Mouse (Mus musculus) forebrain, embryonic 11.5 days (tissue): Measurements from ENCODE around the gene Arhgap11a. TPM values are rescaled to one million over a fixed set of nuclear protein-coding genes. Genes with fewer than 3 reads are reported as not detected.
A peak's percentile ranks its signal among the peaks of the same experiment; 100 is the strongest.

ENCODE experiments used
- ATAC-seq: fragments of 200-750 bp; cut with Nextera tagmentation; replicated peaks from 2 replicates; pipeline ENCODE4 v1.8.0; 2017; ENCODE audit warnings: moderate TSS enrichment; ENCODE audit not compliant: low FRiP score
- DNase-seq: peaks from one replicate; pipeline ENCODE4 v3.0.0-alpha.2; 2017; ENCODE audit warnings: low spot score
- H3K27ac ChIP-seq: fragments of 300-500 bp; sonication (generic); 2 replicates; pipeline ENCODE4 v1.5.1; 2014; ENCODE audit warnings: low read depth, low read length
- H3K27me3 ChIP-seq: fragments of 300-500 bp; sonication (generic); 2 replicates; pipeline ENCODE4 v1.6.1; 2014; ENCODE audit warnings: mild to moderate bottlenecking, low read length, mixed read lengths; ENCODE audit not compliant: control insufficient read depth, insufficient read depth
- H3K36me3 ChIP-seq: fragments of 300-500 bp; sonication (generic); 2 replicates; pipeline ENCODE4 v1.6.1; 2014; ENCODE audit warnings: mild to moderate bottlenecking, low read length, moderate library complexity, mixed read lengths; ENCODE audit not compliant: control insufficient read depth, insufficient read depth
- H3K4me1 ChIP-seq: fragments of 300-500 bp; sonication (generic); replicated peaks from 2 replicates; pipeline ENCODE4 v1.6.1; 2014; ENCODE audit warnings: low read length, mixed read lengths; ENCODE audit not compliant: control insufficient read depth, insufficient read depth
- H3K4me2 ChIP-seq: fragments of 300-500 bp; sonication (generic); 2 replicates; pipeline ENCODE4 v1.6.1; 2014; ENCODE audit warnings: low read depth, mild to moderate bottlenecking, low read length, moderate library complexity, mixed read lengths; ENCODE audit not compliant: severe bottlenecking
- H3K4me3 ChIP-seq: fragments of 300-500 bp; sonication (generic); 2 replicates; pipeline ENCODE4 v1.5.1; 2014; ENCODE audit warnings: low read depth, low read length
- H3K9ac ChIP-seq: fragments of 300-500 bp; sonication (generic); 2 replicates; pipeline ENCODE4 v1.6.1; 2014; ENCODE audit warnings: low read length
- H3K9me3 ChIP-seq: fragments of 300-500 bp; sonication (generic); 2 replicates; pipeline ENCODE4 v1.6.1; 2016; ENCODE audit warnings: low read length, mixed read lengths; ENCODE audit not compliant: control insufficient read depth
- WGBS: fragments of 180-500 bp; shearing (Covaris S2); extraction: QIAGEN DNeasy Blood & Tissue Kit; methylation state at CpG from one replicate; pipeline ENCODE4 v1.1.7; 2014; 5-methylcytosine and 5-hydroxymethylcytosine counted together
- polyA plus RNA-seq: library from polyadenylated mRNA; unstranded; fragments of >200 nt; fragmentation: Nextera tagmentation; extraction: Ambion mirVana; gene quantifications from 2 replicates; pipeline ENCODE4 v1.2.1, GENCODE M21; 2014

Gene Arhgap11a
- polyA plus RNA-seq = 7.3 and 8.0 TPM in 2 replicates

DNA sequence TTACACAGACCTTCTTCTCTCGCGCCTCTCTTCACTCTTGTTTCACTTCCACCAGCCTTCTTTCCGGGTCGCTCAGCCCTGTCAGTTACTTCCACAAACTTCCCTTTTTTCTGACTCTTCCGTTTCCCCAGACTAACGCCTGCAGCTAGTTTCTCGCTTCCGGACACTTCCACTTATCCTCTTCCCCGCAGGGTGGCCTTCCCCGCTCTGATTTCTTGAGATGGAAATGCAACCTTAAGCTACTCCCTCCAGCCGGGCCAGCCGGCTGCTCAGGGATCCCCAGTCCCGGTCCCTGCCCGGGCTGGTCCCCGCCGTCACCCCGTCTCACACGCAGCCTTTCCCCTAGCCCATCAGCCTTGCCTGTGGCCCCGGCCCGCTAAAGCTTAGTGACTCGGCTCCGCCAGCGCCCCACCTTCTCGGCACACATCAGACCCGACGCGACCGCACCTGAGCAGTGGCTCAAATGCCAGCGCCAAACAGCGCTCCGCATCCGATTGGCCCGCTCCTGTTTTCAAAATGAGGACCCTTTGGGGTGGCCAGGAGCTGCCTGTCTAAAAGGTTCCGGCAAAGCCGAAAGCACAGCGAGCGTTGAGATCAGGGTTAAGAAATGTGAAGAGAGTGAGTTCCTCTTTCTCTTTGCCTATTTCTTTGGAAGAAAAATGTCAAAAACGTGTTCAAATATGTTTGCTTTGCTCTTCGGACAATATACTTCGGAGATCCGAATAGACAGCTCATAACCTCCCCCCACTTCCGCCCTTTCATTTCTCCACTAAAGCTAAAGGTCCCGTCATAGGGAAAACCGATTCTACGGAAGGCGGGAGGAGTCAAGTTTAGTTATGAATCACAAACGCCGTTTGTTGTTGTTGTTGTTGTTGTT is at the start of gene Arhgap11a:
Arhgap11a (minus strand) TSS at position 417 of the 877 bp plus-strand sequence.
- H3K27ac ChIP-seq = peak within 1 kb of the TSS; percentile 53; the same call in 1 of the 2 replicates
- peak within 1 kb of the TSS; percentile 75 for H3K4me2 ChIP-seq
- peak within 1 kb of the TSS; percentile 82 for H3K9ac ChIP-seq
- under 1% methylated on average over 48 of the region's 48 CpGs for WGBS
- no peaks in the 10 kb centered on the region for H3K9me3 ChIP-seq
- H3K4me1 ChIP-seq = peaks cover 5% of the 10 kb centered on the region
- no peaks in the 10 kb centered on the region; the same call in 1 of the 2 replicates for H3K36me3 ChIP-seq
- ATAC-seq (peak; percentile 96), DNase-seq (peak; percentile 92)
- no peaks in the 10 kb centered on the region for H3K27me3 ChIP-seq
- H3K4me3 ChIP-seq = peak within 1 kb of the TSS; percentile 83

DNA sequence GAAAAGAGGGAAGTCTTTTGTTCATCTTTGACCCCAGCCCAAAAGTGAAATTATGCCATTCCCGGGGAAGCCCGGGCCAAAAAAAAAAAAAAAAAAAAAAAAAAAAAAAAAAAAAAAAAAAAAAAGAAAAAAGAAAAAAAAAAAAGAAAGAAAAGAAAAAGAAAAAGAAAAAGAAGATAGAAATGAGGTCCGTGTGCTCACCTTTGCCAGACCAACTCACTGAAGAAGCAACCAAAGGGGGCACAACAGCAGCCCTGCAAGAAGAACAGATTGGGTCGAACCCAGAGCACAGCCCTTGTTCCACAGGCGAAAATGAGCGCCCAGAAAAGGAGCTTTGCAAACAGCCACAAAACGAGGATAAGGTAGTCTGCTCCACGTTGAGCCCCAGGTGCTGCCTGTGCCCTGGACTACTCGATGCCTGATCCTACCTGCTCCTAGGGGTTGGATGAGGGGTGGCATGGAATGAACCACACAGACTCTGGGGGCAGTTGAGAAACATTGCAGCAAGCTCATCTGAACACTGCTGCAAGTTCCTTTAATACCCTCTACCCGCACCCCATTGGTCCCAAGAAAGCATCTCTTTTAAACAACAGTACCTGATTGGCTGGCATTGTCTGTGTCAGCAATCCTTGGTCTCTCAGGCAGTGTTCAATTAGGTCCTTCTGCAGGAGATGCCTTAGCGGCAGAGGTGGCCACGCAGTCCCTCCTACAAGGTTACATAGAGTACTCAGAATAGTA is 45.1 kb upstream of the Arhgap11a start:
- no peak overlapping the region for H3K27ac ChIP-seq
- H3K9me3 ChIP-seq = no peaks in the 10 kb centered on the region
- H3K4me3 ChIP-seq = no peak overlapping the region
- no peak overlapping the region for H3K9ac ChIP-seq
- H3K36me3 ChIP-seq = no peaks in the 10 kb centered on the region
- DNase-seq (no peak), ATAC-seq (no peak)
- no peaks in the 10 kb centered on the region for H3K4me1 ChIP-seq
- no peak overlapping the region for H3K4me2 ChIP-seq
- WGBS = 80% methylated on average over 10 of the region's 12 CpGs
- no peaks in the 10 kb centered on the region for H3K27me3 ChIP-seq

DNA sequence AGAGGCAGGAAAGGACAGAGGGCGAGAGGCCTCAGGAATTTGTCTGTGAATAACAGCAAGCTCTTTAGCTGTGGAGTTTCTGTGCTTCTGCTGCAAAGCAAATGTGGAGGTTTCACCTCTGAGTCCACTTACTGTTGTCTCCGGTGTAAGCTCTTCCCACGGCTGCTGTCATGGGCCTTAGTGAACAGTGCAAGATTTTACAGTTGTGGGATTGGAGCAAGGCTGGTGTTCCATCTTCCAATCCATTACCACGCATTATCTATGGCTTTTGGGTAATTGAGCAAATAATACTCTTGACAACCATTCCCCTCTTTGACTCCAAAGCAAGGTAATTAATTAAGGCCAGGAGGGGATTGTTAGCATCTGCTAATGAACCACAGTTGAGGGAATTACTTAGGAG is 38.7 kb upstream of the Arhgap11a start:
- ATAC-seq = no peak
- 77% methylated on average over 4 of the region's 4 CpGs for WGBS
- no peaks in the 10 kb centered on the region for H3K9me3 ChIP-seq
- H3K27ac ChIP-seq = no peak overlapping the region
- no peak for DNase-seq
- H3K36me3 ChIP-seq = no peaks in the 10 kb centered on the region
- no peak overlapping the region for H3K4me2 ChIP-seq
- no peak overlapping the region for H3K9ac ChIP-seq
- H3K27me3 ChIP-seq = no peaks in the 10 kb centered on the region
- no peak overlapping the region for H3K4me3 ChIP-seq
- no peaks in the 10 kb centered on the region for H3K4me1 ChIP-seq

DNA sequence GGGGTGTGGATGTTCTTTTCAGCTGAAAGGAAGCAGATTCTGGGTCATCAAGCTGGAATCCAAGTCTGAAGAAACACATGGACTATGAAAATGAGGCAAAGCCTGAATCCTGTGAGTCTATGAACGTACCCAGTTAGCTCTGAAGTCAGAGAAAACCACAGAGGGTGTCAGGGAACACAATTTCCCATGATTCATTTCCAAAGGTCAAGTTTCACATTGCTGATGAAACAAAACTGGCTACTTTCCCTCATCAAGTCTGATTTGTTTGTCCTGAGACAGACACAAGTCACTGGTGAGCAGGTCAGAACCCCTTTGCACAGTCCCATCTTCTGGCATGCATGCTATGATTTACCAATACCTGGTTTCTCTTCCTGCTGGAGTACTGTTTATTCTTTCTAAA is 37.6 kb upstream of the Arhgap11a start:
- Histone ChIP-seq H3K27ac (no peak overlapping the region), H3K9me3 (no peaks in the 10 kb centered on the region), H3K4me3 (no peak overlapping the region), H3K27me3 (no peaks in the 10 kb centered on the region), H3K4me1 (no peaks in the 10 kb centered on the region), H3K36me3 (no peaks in the 10 kb centered on the region), H3K9ac (no peak overlapping the region), H3K4me2 (no peak overlapping the region)
- DNase-seq (no peak), ATAC-seq (no peak)
- 75% methylated on average over 1 of the region's 1 CpGs for WGBS

DNA sequence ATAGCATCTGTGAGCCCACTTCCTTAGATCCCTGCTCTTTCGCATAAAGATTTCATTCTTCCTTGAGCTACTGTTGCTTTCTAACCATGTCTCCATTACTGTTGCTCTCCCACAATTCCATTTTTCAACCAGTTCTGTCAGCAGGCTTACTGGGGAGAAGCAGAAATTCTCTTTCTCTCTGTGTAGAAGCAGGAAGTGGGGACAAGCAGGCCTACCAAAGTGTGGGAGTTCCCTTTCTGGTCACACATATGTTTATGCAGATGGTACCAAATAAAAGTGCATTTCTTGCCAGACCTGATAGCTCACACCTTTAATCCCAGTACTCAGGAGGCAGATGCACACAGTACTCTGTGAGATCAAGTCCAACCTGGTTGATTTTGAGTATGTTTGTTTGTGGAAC is 21.7 kb upstream of the Arhgap11a start:
- 94% methylated on average over 1 of the region's 1 CpGs for WGBS

DNA sequence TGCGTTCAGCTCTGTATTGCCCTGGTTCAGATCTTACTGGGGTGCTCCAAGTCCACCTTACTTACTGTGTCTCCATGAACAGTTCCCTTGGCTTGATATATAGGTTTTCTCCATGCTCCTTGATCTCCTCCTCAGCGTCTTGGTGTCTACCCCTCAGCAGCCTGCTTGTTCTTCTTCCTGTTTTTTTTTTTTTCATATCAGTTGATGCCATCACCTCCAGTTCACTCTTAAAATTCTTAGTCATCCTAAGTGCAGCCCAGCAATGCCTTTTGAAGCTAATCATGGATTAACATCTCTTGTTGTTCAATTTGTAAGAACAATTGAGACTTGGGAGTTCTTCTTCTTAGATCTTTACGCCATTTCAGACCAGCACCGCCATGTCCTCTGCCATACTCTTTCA is 19.9 kb upstream of the Arhgap11a start:
- 76% methylated on average over 4 of the region's 4 CpGs for WGBS
- ATAC-seq = no peak
- no peaks in the 10 kb centered on the region for H3K4me1 ChIP-seq

More for the DNA sequence above, 21.7 kb upstream of the Arhgap11a start:
- no peak overlapping the region for H3K9ac ChIP-seq
- no peak for DNase-seq
- no peak for ATAC-seq
- H3K27ac ChIP-seq = no peak overlapping the region
- no peaks in the 10 kb centered on the region for H3K9me3 ChIP-seq
- H3K4me3 ChIP-seq = no peak overlapping the region
- H3K36me3 ChIP-seq = no peaks in the 10 kb centered on the region
- H3K4me1 ChIP-seq = no peaks in the 10 kb centered on the region
- no peaks in the 10 kb centered on the region for H3K27me3 ChIP-seq
- no peak overlapping the region for H3K4me2 ChIP-seq

DNA sequence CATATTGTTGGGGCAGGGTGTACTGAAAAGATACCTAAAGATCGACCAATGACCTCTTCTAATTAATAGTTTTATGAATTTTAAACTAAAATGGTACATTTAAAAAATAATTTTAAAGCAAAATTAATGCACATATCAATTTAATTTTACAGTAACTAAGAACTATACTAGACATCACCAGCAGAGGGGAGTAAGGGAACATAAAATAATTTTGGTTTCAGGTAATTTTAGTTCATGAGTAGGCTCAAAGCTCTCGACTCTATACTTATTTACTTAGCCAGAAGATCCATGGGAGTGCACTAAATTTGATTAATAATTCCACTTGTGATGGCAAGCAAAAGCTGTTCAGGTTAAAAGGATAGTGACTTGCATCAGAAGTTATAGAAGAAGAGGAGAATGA is 17.7 kb upstream of the Arhgap11a start:
- ATAC-seq = no peak
- no peak for DNase-seq
- Histone ChIP-seq H3K9me3 (no peaks in the 10 kb centered on the region), H3K4me2 (no peak overlapping the region), H3K4me1 (no peaks in the 10 kb centered on the region), H3K9ac (no peak overlapping the region), H3K27ac (no peak overlapping the region), H3K4me3 (no peak overlapping the region), H3K27me3 (no peaks in the 10 kb centered on the region), H3K36me3 (no peaks in the 10 kb centered on the region)
- 59% methylated on average over 2 of the region's 2 CpGs for WGBS

More for the DNA sequence above, 19.9 kb upstream of the Arhgap11a start:
- no peak overlapping the region for H3K27ac ChIP-seq
- H3K36me3 ChIP-seq = no peaks in the 10 kb centered on the region
- no peak overlapping the region for H3K9ac ChIP-seq
- DNase-seq = no peak
- H3K4me3 ChIP-seq = no peak overlapping the region
- no peaks in the 10 kb centered on the region for H3K27me3 ChIP-seq
- H3K9me3 ChIP-seq = no peaks in the 10 kb centered on the region
- no peak overlapping the region for H3K4me2 ChIP-seq

DNA sequence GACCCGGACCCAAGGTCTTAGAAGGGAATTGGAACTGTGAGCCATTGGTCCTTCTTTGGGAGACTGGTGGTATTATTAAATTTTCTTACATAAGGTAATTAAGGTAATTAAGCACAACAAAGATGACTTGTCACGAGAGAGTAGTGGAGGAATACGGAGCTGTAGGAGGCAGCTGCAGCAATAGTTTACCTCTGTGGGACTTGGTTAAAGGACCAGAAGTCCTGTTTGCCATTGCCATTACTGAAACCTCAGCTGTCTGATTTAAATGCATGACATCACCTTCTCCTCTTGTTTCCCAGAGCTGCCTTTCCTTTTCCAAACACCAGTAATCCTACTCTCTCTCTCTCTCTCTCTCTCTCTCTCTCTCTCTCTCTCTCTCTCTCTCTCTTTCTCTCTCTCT is 680 bp upstream of the Arhgap11a start:
- WGBS = 1% methylated on average over 3 of the region's 3 CpGs

More for the DNA sequence above, 680 bp upstream of the Arhgap11a start:
- ATAC-seq (peak; percentile 74), DNase-seq (no peak)
- no peaks in the 10 kb centered on the region for H3K27me3 ChIP-seq
- no peaks in the 10 kb centered on the region for H3K9me3 ChIP-seq
- H3K4me1 ChIP-seq = peaks cover 5% of the 10 kb centered on the region
- no peaks in the 10 kb centered on the region; the same call in 1 of the 2 replicates for H3K36me3 ChIP-seq
- H3K27ac ChIP-seq = peak overlapping the region; percentile 53; the same call in 1 of the 2 replicates
- H3K4me2 ChIP-seq = peak overlapping the region; percentile 75
- peak overlapping the region; percentile 83 for H3K4me3 ChIP-seq
- H3K9ac ChIP-seq = peak overlapping the region; percentile 82
